Mouse (Mus musculus) forebrain, embryonic 14.5 days (tissue): Measurements from ENCODE around the gene Dyrk1b. TPM values are rescaled to one million over a fixed set of nuclear protein-coding genes. Genes with fewer than 3 reads are reported as not detected.

Source experiments
- ATAC-seq: fragments of 200-750 bp; cut with Nextera tagmentation; 2 replicates; pipeline ENCODE4 v1.8.0; 2017; ENCODE audit warnings: mild to moderate bottlenecking, moderate library complexity
- DNase-seq: peaks from one replicate; pipeline ENCODE4 v3.0.0-alpha.2; 2015; ENCODE audit warnings: low spot score
- H3K27ac ChIP-seq: fragments of 300-500 bp; sonication (generic); 2 replicates; pipeline ENCODE4 v1.5.1; 2014; ENCODE audit warnings: low read depth, mild to moderate bottlenecking, control low read depth, low read length, moderate library complexity
- H3K27me3 ChIP-seq: fragments of 300-500 bp; sonication (generic); replicated peaks from 2 replicates; pipeline ENCODE4 v1.6.1; 2014; ENCODE audit warnings: low read length, control low read depth, mixed read lengths; ENCODE audit not compliant: control insufficient read depth, insufficient read depth
- H3K36me3 ChIP-seq: fragments of 300-500 bp; sonication (generic); 2 replicates; pipeline ENCODE4 v1.6.1; 2014; ENCODE audit warnings: low read length, control low read depth; ENCODE audit not compliant: control insufficient read depth, insufficient read depth
- H3K4me1 ChIP-seq: fragments of 300-500 bp; sonication (generic); 2 replicates; pipeline ENCODE4 v1.6.1; 2014; ENCODE audit warnings: antibody characterized with exemption, low read length, control low read depth; ENCODE audit not compliant: control insufficient read depth, insufficient read depth
- H3K4me2 ChIP-seq: fragments of 300-500 bp; sonication (generic); 2 replicates; pipeline ENCODE4 v1.6.1; 2014; ENCODE audit warnings: mild to moderate bottlenecking, control low read depth, low read length
- H3K4me3 ChIP-seq: fragments of 300-500 bp; sonication (generic); 2 replicates; pipeline ENCODE4 v1.5.1; 2014; ENCODE audit warnings: low read depth, low read length, control low read depth
- H3K9ac ChIP-seq: fragments of 300-500 bp; sonication (generic); 2 replicates; pipeline ENCODE4 v1.6.1; 2014; ENCODE audit warnings: mild to moderate bottlenecking, low read length, control low read depth, moderate library complexity
- H3K9me3 ChIP-seq: fragments of 300-500 bp; sonication (generic); replicated peaks from 2 replicates; pipeline ENCODE4 v1.6.1; 2016; ENCODE audit warnings: low read length, control low read depth, mixed read lengths; ENCODE audit not compliant: control insufficient read depth
- WGBS: fragments of 180-500 bp; shearing (Covaris S2); extraction: QIAGEN DNeasy Blood & Tissue Kit; methylation state at CpG from one replicate; pipeline ENCODE4 v1.1.7; 2014; 5-methylcytosine and 5-hydroxymethylcytosine counted together
- polyA plus RNA-seq: library from polyadenylated mRNA; unstranded; fragments of >200 nt; fragmentation: Nextera tagmentation; extraction: Ambion mirVana; gene quantifications from 2 replicates; pipeline ENCODE4 v1.2.1, GENCODE M21; 2014

Dyrk1b gene
- polyA plus RNA-seq, 1 experiment from 2014 or later: 9.9 TPM

- WGBS: 92% methylated on average over 14 of the region's 14 CpGs
- no peaks in the 10 kb centered on the region for H3K27me3 ChIP-seq
- H3K4me3 ChIP-seq: no peak overlapping the region
- peaks cover 96% of the 10 kb centered on the region for H3K36me3 ChIP-seq
- no peak overlapping the region for H3K4me2 ChIP-seq
- peaks cover 2% of the 10 kb centered on the region; the same call in 1 of the 2 replicates for H3K4me1 ChIP-seq
- H3K27ac ChIP-seq: no peak overlapping the region
- no peaks in the 10 kb centered on the region for H3K9me3 ChIP-seq
- DNase-seq (no peak), ATAC-seq (no peak)
- H3K9ac ChIP-seq: no peak overlapping the region
Measured at GRCm38 (mm10) chr7:28185884-28186283, 6.6 kb downstream of the Dyrk1b start.

DNA sequence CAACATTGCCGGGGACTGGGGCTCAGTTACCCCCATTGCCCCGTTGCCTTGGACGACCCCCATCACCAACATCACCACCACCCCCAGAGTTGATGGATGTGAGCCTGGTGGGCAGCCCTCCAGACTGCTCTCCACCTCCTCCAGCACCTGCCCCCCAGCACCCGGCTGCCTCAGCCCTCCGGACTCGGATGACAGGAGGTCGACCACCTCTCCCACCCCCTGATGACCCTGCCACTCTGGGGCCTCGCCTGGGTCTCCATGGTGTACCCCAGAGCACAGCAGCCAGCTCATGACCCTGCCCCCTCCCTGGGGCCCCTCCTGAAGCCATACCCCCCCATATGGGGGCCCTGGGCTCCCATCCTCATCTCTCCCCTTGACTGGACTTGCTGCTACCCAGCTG lies 7.4 kb downstream of the Dyrk1b start:
- 94% methylated on average over 8 of the region's 8 CpGs for WGBS
- H3K4me3 ChIP-seq: no peak overlapping the region
- H3K27me3 ChIP-seq: no peaks in the 10 kb centered on the region
- no peak overlapping the region for H3K9ac ChIP-seq
- DNase-seq: no peak
- no peak for ATAC-seq
- no peaks in the 10 kb centered on the region for H3K9me3 ChIP-seq
- H3K4me2 ChIP-seq: no peak overlapping the region
- no peak overlapping the region for H3K27ac ChIP-seq
- H3K4me1 ChIP-seq: no peaks in the 10 kb centered on the region
- peaks cover 98% of the 10 kb centered on the region for H3K36me3 ChIP-seq

- no peak overlapping the region for H3K4me3 ChIP-seq
- H3K27ac ChIP-seq: no peak overlapping the region
- H3K36me3 ChIP-seq: peaks cover 84% of the 10 kb centered on the region
- no peaks in the 10 kb centered on the region for H3K9me3 ChIP-seq
- H3K4me1 ChIP-seq: no peaks in the 10 kb centered on the region
- no peak for ATAC-seq
- no peak overlapping the region for H3K9ac ChIP-seq
- H3K4me2 ChIP-seq: no peak overlapping the region
- no peak for DNase-seq
- WGBS: 92% methylated on average over 3 of the region's 3 CpGs
- no peaks in the 10 kb centered on the region for H3K27me3 ChIP-seq
Measured at GRCm38 (mm10) chr7:28191489-28191888, 12.2 kb downstream of the Dyrk1b start.

- H3K4me2 ChIP-seq: no peak overlapping the region
- 100% methylated on average over 1 of the region's 1 CpGs for WGBS
- peaks cover 84% of the 10 kb centered on the region for H3K36me3 ChIP-seq
- H3K27me3 ChIP-seq: no peaks in the 10 kb centered on the region
- no peak overlapping the region for H3K4me3 ChIP-seq
- no peak overlapping the region for H3K9ac ChIP-seq
- no peaks in the 10 kb centered on the region for H3K4me1 ChIP-seq
- no peaks in the 10 kb centered on the region for H3K9me3 ChIP-seq
- no peak overlapping the region for H3K27ac ChIP-seq
- DNase-seq (no peak), ATAC-seq (no peak)
Measured at GRCm38 (mm10) chr7:28191903-28192302, 12.6 kb downstream of the Dyrk1b start.

GRCm38 (mm10) chr7:28195414-28196098 lies 16.3 kb downstream of the Dyrk1b start:
- no peak overlapping the region for H3K9ac ChIP-seq
- H3K27me3 ChIP-seq: no peaks in the 10 kb centered on the region
- H3K36me3 ChIP-seq: peaks cover 51% of the 10 kb centered on the region
- H3K4me3 ChIP-seq: no peak overlapping the region
- ATAC-seq (no peak), DNase-seq (no peak)
- H3K9me3 ChIP-seq: no peaks in the 10 kb centered on the region
- no peak overlapping the region for H3K27ac ChIP-seq
- 92% methylated on average over 5 of the region's 5 CpGs for WGBS
- no peaks in the 10 kb centered on the region for H3K4me1 ChIP-seq
- no peak overlapping the region for H3K4me2 ChIP-seq

DNA sequence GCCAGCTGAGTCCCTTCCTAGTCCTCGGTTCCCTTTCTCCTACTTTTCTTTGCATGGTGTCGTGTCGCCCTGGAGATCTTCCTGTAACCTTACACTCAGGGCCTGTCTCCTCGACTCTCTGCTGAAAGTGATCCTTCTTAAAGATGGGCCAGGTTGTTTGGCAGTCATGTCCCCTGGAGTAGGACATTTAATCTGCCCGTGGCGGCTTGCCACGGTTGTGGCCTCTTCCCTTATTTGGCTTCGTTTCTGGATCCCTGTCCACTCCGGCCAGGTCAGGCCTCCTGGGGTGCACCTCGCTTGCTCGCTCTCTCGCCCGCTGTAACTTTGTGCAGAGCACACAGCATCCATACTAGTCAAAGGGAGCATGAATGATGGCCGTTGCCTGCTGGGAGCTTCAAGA lies 17.3 kb downstream of the Dyrk1b start:
- H3K9ac ChIP-seq: no peak overlapping the region
- H3K4me1 ChIP-seq: no peaks in the 10 kb centered on the region
- no peak overlapping the region for H3K27ac ChIP-seq
- no peaks in the 10 kb centered on the region for H3K27me3 ChIP-seq
- H3K4me2 ChIP-seq: no peak overlapping the region
- H3K4me3 ChIP-seq: no peak overlapping the region
- H3K36me3 ChIP-seq: peaks cover 42% of the 10 kb centered on the region
- H3K9me3 ChIP-seq: no peaks in the 10 kb centered on the region
- DNase-seq (no peak), ATAC-seq (no peak)
- 80% methylated on average over 14 of the region's 14 CpGs for WGBS

DNA sequence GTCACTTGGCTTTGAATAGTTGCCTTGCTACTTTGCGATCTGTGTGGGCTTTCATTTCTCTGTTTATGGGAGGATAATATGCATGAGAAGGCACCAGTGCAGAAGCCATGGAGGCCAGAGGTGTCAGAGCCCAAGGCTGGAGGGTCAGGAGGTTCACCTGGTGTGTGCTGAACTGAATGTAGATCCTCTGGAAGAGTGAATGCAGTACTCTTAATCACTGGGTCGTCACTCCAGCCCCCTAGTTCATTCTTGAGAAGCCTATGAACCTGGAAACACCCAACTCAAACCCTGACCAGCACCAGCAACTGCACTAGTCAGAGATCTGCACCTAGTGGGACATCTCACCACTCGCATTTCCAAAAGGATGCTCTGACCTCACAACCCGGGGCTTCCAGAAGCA lies 19.8 kb downstream of the Dyrk1b start:
- H3K4me2 ChIP-seq: no peak overlapping the region
- no peaks in the 10 kb centered on the region for H3K27me3 ChIP-seq
- no peaks in the 10 kb centered on the region for H3K4me1 ChIP-seq
- 68% methylated on average over 4 of the region's 4 CpGs for WGBS
- H3K27ac ChIP-seq: no peak overlapping the region
- no peak for DNase-seq
- no peak overlapping the region for H3K4me3 ChIP-seq
- H3K9me3 ChIP-seq: no peaks in the 10 kb centered on the region
- H3K9ac ChIP-seq: no peak overlapping the region
- no peak for ATAC-seq
- peaks cover 18% of the 10 kb centered on the region for H3K36me3 ChIP-seq

GRCm38 (mm10) chr7:28203207-28204108 lies 24.2 kb downstream of the Dyrk1b start:
- no peaks in the 10 kb centered on the region for H3K9me3 ChIP-seq
- no peak overlapping the region for H3K4me2 ChIP-seq
- WGBS: 62% methylated on average over 16 of the region's 19 CpGs
- H3K9ac ChIP-seq: no peak overlapping the region
- no peaks in the 10 kb centered on the region for H3K4me1 ChIP-seq
- DNase-seq (no peak), ATAC-seq (no peak)
- no peak overlapping the region for H3K27ac ChIP-seq
- no peak overlapping the region for H3K4me3 ChIP-seq
- no peaks in the 10 kb centered on the region; the same call in 1 of the 2 replicates for H3K36me3 ChIP-seq
- no peaks in the 10 kb centered on the region for H3K27me3 ChIP-seq

DNA sequence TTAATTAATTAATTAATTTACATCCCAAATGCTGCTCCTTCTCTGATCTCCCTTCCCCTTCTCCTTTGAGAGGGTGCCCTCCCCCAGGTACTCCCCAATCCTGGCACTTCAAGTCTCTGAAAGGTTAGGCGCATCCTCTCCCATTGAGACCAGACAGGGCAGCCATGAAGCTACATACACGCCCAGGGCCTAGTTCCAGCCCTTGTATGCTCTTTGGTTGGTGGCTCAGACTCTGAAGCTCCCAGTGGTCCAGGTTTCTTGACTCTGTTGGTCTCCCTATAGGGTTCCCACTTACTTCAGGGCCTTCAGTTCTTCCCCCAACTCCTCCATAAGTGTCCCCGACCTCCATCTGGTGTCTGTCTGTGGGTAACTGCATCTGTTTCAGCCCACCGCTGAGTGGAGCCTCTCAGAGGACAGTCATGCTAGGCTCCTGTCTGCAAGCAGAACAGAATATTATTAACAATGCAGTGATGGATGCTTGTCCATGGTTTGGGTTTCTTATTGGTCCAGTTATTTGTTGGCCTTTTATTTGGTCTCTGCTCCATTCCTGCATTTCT lies 26.9 kb downstream of the Dyrk1b start:
- Histone ChIP-seq H3K4me3 (no peak overlapping the region), H3K9me3 (no peaks in the 10 kb centered on the region), H3K36me3 (no peaks in the 10 kb centered on the region), H3K9ac (no peak overlapping the region), H3K27ac (no peak overlapping the region), H3K4me2 (no peak overlapping the region), H3K4me1 (no peaks in the 10 kb centered on the region), H3K27me3 (no peaks in the 10 kb centered on the region)
- 76% methylated on average over 4 of the region's 4 CpGs for WGBS
- ATAC-seq (no peak), DNase-seq (no peak)
